Mouse (Mus musculus) inflammation-experienced regulatory T-cells (primary cell): ENCODE measurements around the gene Ces1c. TPM values are rescaled to one million over a fixed set of nuclear protein-coding genes. Genes with fewer than 3 reads are reported as not detected.

Experiments used
- polyA plus RNA-seq, 2 experiments: library from polyadenylated mRNA; unstranded; fragments of 100-300 nt; shearing (Covaris generic); gene quantifications; one replicate each; pipeline ENCODE4 v1.2.1; 2017

The Ces1c gene
- polyA plus RNA-seq, result under 1 TPM in 1 of 2 experiments, not detected in 1; 0.27 TPM

DNA sequence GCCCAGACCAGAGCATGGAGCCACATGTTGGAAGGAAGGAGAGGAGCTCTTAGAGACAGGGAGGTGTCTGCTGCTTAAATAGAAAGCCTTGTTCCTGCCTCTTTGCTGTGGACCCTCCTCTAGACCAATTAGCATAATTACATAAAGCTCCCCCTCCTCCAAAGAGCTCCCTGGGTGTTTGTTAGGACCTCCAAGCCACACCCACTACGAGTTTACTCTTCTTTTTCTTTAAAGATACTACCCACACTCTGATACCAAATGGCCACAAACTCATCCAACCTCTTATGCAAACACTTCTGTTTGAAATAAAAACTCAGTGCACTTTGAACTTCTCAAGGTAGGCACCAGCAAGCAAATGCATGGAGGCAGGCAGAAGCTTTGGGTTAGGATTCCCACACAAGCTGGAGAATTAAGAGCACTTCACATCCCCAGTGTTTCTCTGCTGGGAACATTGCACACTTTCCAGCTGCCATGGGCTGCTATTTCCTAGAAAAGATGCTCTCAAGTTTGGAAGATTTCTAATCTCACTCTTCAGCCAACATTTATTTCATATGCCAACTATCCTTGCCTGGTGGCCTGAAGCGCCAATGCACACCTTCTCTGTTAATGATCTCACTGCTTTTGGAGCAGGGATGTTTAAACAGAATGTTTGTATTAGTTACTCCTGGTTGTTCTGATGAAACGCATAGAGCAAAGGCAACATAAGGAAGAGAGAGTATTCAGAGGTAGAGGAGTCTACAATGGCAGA is at the start of gene Ces1c:
Gene Ces1c, minus strand, starts transcription at position 51 of the 748 bp plus-strand sequence.

DNA sequence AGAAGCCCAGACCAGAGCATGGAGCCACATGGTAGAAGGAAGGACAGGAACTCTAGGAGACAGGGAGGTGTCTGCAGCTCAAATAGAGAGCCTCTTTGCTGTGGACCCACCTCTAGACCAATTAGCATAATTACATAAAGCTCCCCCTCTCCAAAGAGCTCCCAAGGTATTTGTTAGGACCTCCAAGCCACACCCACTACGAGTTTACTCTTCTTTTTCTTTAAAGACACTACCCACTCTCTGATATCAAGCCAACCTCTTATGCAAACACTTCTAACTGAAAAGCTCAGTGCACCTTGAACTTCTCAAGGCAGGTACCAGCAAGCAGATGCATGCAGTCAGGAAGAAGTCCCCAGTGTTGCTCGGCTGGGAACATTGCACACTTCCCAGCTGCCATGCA is 51.2 kb downstream of the Ces1c start, which contains the start of gene Ces1b:
Gene Ces1b, minus strand, starts transcription at position 131 of the 400 bp plus-strand sequence.

Other genes starting within 250 kb of the Ces1c start
- not detected for gene Capns2, start 229.9 kb downstream of the Ces1c start, polyA plus RNA-seq
- under 1 TPM; 0.02 to 0.13 TPM for gene Slc6a2, start 171.2 kb downstream of the Ces1c start, polyA plus RNA-seq
- under 1 TPM in 1 of 2 experiments, not detected in 1; 0.18 TPM for gene Ces1a, start 83.1 kb downstream of the Ces1c start, polyA plus RNA-seq
- gene Ces1b, start 51.3 kb downstream of the Ces1c start, polyA plus RNA-seq, result under 1 TPM in 1 of 2 experiments, not detected in 1; 0.21 TPM
- under 1 TPM; 0.18 to 0.95 TPM for gene Ces1d, start 66.6 kb upstream of the Ces1c start, polyA plus RNA-seq
- gene Ces1e, start 98.3 kb upstream of the Ces1c start, polyA plus RNA-seq, result 1 to 10 TPM in 1 of 2 experiments, under 1 TPM in 1; 0.42 to 1.3 TPM
- gene Ces1f, start 148.5 kb upstream of the Ces1c start, polyA plus RNA-seq, result under 1 TPM in 1 of 2 experiments, not detected in 1; 0.95 TPM
- gene Ces1g, start 206.0 kb upstream of the Ces1c start, polyA plus RNA-seq, result under 1 TPM in 1 of 2 experiments, not detected in 1; 0.42 TPM
- under 1 TPM in 1 of 2 experiments, not detected in 1; 0.20 TPM for gene Ces1h, start 248.4 kb upstream of the Ces1c start, polyA plus RNA-seq